Mouse (Mus musculus) limb, embryonic 10.5 days (tissue): ENCODE measurements around the gene Vax1. TPM values are rescaled to one million over a fixed set of nuclear protein-coding genes. Genes with fewer than 3 reads are reported as not detected.
A peak's percentile ranks its signal among the peaks of the same experiment; 100 is the strongest.

Experiments
- DNase-seq: peaks from one replicate; pipeline ENCODE4 v3.0.0-alpha.2; 2017; ENCODE audit warnings: low spot score
- H3K27ac ChIP-seq: fragments of 300-500 bp; sonication (generic); 2 replicates; pipeline ENCODE4 v1.5.1; 2016; ENCODE audit warnings: mild to moderate bottlenecking
- H3K27me3 ChIP-seq: fragments of 300-500 bp; sonication (generic); 2 replicates; pipeline ENCODE4 v1.6.1; 2016; ENCODE audit warnings: low read depth, mild to moderate bottlenecking; ENCODE audit not compliant: poor library complexity, severe bottlenecking
- H3K36me3 ChIP-seq: fragments of 300-500 bp; sonication (generic); 2 replicates; pipeline ENCODE4 v1.6.1; 2016; ENCODE audit warnings: mild to moderate bottlenecking, moderate library complexity
- H3K4me1 ChIP-seq: fragments of 300-500 bp; sonication (generic); 2 replicates; pipeline ENCODE4 v1.6.1; 2016
- H3K4me3 ChIP-seq: fragments of 300-500 bp; sonication (generic); 2 replicates; pipeline ENCODE4 v1.5.1; 2016; ENCODE audit warnings: mild to moderate bottlenecking, moderate library complexity
- H3K9me3 ChIP-seq: fragments of 300-500 bp; sonication (generic); replicated peaks from 2 replicates; pipeline ENCODE4 v1.6.1; 2016; ENCODE audit warnings: mild to moderate bottlenecking
- WGBS: fragments of 180-500 bp; shearing (Covaris S2); methylation state at CpG from one replicate; pipeline ENCODE4 v1.1.7; 2016; 5-methylcytosine and 5-hydroxymethylcytosine counted together
- polyA plus RNA-seq: library from polyadenylated mRNA; unstranded; fragments of >200 nt; fragmentation: Nextera tagmentation; extraction: Ambion mirVana; gene quantifications from 2 replicates; pipeline ENCODE4 v1.2.1, GENCODE M21; 2016

Vax1 gene
- not detected in 2 replicates for polyA plus RNA-seq

- peak; percentile 71 for DNase-seq
- H3K27ac ChIP-seq, result peak within 1 kb of the TSS; percentile 22
- under 1% methylated on average over 54 of the region's 54 CpGs for WGBS
- peak within 1 kb of the TSS; percentile 44 for H3K4me3 ChIP-seq
- peaks cover 100% of the 10 kb centered on the region for H3K27me3 ChIP-seq
- no peaks in the 10 kb centered on the region for H3K9me3 ChIP-seq
- H3K36me3 ChIP-seq, result no peaks in the 10 kb centered on the region
- H3K4me1 ChIP-seq, result peaks cover 49% of the 10 kb centered on the region
Measured at GRCm38 (mm10) chr19:59169936-59170765, at the start of gene Vax1. Gene Vax1, minus strand, starts transcription at chr19:59170056.

DNA sequence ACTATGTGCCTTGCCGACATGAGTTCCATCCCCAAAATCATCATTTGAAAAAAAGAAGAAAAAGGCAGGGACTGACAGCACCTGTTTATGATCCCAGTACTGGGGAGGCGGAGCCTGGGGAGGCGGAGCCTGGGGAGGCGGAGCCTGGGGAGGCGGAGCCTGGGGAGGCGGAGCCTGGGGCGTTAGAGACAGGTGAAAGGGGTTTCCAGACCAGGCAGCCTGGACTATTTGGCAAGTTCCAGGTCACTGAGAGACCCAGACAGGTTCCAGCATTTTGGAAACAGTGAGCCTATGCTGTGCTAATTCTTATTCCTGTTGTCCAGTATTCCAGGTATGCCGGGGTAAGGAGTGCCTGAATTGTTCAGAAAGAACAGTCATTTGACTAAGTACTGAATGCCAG lies 49.1 kb upstream of the Vax1 start, which contains the start of gene Kcnk18:
Gene Kcnk18, plus strand, starts transcription at position 224 of the 400 bp plus-strand sequence.
- H3K27me3 ChIP-seq, result 0 out of 2 replicates have a peak, but pooled peaks cover 6% of the 10 kb centered on the region
- no peaks in the 10 kb centered on the region for H3K36me3 ChIP-seq
- no peak within 1 kb of the TSS for H3K4me3 ChIP-seq
- H3K9me3 ChIP-seq, result no peaks in the 10 kb centered on the region
- H3K4me1 ChIP-seq, result no peaks in the 10 kb centered on the region
- 92% methylated on average over 8 of the region's 8 CpGs for WGBS
- DNase-seq, result no peak
- H3K27ac ChIP-seq, result no peak within 1 kb of the TSS

DNA sequence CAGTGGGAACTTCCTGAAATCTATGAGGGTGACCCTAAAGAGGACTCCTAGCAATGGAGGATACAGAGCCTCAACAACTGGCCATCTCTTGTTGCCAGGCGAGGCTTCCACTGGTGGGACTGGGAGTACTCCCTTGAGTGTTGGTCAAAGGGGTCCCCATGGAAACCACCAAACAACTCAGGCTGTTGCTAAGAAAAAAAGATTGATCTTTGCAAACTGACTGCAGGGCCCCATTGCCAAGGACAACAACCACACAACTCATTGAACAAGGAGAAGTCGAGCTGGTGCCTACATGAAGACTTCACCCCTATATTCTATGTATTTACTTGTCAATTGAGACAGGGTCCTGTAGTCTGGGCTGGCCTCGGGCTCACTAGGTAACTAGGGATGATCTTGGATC lies 47.0 kb upstream of the Vax1 start:
- WGBS, result 78% methylated on average over 3 of the region's 3 CpGs
- Histone ChIP-seq H3K4me3 (no peak overlapping the region), H3K36me3 (no peaks in the 10 kb centered on the region)

GRCm38 (mm10) chr19:59208986-59209385 lies 39.1 kb upstream of the Vax1 start:
- no peak for DNase-seq
- H3K9me3 ChIP-seq, result no peaks in the 10 kb centered on the region
- no peak overlapping the region for H3K4me3 ChIP-seq
- peaks cover 15% of the 10 kb centered on the region; the same call in 1 of the 2 replicates for H3K27me3 ChIP-seq
- no peaks in the 10 kb centered on the region for H3K36me3 ChIP-seq
- 74% methylated on average over 2 of the region's 2 CpGs for WGBS
- no peaks in the 10 kb centered on the region for H3K4me1 ChIP-seq
- H3K27ac ChIP-seq, result no peak overlapping the region

More for the DNA sequence above, 47.0 kb upstream of the Vax1 start:
- 0 out of 2 replicates have a peak, but pooled peaks cover 6% of the 10 kb centered on the region for H3K27me3 ChIP-seq
- H3K4me1 ChIP-seq, result no peaks in the 10 kb centered on the region
- no peak for DNase-seq
- no peaks in the 10 kb centered on the region for H3K9me3 ChIP-seq
- no peak overlapping the region for H3K27ac ChIP-seq

DNA sequence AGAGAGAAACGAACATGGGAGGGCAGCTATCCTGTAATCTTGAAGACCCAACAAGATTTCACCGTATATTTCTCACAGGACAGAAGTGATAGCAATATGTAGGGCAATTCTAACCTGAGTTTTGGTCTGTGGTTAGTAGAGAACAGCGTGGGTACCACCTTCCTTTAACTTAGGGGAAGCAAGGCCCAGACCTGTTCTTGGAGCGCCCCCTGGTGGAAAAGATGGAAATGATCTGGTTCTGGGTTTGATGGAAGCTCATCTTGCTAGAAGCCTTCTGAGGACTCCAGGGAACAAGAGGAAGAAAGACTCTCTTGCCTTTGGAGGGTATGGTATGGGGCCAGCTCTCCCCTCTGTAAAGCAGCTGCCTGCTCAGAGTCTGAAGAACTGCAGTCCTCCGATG lies 38.6 kb upstream of the Vax1 start:
- Histone ChIP-seq H3K27ac (no peak overlapping the region), H3K9me3 (no peaks in the 10 kb centered on the region), H3K27me3 (peaks cover 15% of the 10 kb centered on the region; the same call in 1 of the 2 replicates), H3K4me1 (no peaks in the 10 kb centered on the region), H3K36me3 (no peaks in the 10 kb centered on the region), H3K4me3 (no peak overlapping the region)
- WGBS, result 33% methylated on average over 5 of the region's 5 CpGs
- peak; percentile 86 for DNase-seq

- Histone ChIP-seq H3K4me1 (peaks cover 27% of the 10 kb centered on the region), H3K27me3 (peaks cover 51% of the 10 kb centered on the region), H3K36me3 (no peaks in the 10 kb centered on the region), H3K9me3 (peaks cover 5% of the 10 kb centered on the region; the same call in 1 of the 2 replicates), H3K27ac (no peak overlapping the region), H3K4me3 (no peak overlapping the region)
- WGBS, result 48% methylated on average over 7 of the region's 7 CpGs
- DNase-seq, result peak; percentile 79
Measured at GRCm38 (mm10) chr19:59198161-59198560, 28.3 kb upstream of the Vax1 start.

DNA sequence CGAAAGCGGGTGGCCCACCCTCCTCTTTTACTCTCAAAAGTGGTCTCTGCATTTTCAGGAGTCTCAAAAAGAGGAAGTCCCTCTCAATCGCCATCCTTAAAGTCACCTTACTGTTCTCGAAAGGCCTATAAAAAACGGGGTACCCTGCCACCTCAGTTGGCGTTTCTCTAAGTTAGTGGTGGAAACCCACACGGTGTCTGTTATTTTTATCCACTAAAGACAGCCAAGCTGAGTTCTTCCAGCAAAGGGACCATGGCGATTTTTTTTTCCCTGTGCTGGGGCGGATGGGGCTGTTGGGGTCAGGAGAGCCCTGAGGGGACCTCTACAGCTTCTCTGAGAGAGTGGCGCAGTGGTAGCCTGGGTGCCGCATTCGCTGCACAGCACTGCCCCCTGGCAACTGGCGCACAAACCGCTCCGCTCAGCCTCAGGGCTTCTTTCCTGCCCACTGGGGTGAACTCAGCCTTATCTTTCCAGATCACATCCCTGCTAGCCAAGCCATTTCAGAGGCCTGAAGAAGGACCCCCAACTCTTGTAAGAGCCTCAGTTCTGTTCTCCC lies 26.3 kb upstream of the Vax1 start:
- H3K36me3 ChIP-seq, result no peaks in the 10 kb centered on the region
- 4% methylated on average over 15 of the region's 15 CpGs for WGBS
- H3K4me1 ChIP-seq, result peaks cover 27% of the 10 kb centered on the region
- DNase-seq, result peak; percentile 70
- H3K27me3 ChIP-seq, result peaks cover 70% of the 10 kb centered on the region
- no peak overlapping the region; the same call in 1 of the 2 replicates for H3K4me3 ChIP-seq
- no peak overlapping the region for H3K27ac ChIP-seq
- peaks cover 5% of the 10 kb centered on the region; the same call in 1 of the 2 replicates for H3K9me3 ChIP-seq

GRCm38 (mm10) chr19:59195181-59195770 lies 25.4 kb upstream of the Vax1 start:
- 5% methylated on average over 9 of the region's 9 CpGs for WGBS
- H3K9me3 ChIP-seq, result peaks cover 5% of the 10 kb centered on the region; the same call in 1 of the 2 replicates

DNA sequence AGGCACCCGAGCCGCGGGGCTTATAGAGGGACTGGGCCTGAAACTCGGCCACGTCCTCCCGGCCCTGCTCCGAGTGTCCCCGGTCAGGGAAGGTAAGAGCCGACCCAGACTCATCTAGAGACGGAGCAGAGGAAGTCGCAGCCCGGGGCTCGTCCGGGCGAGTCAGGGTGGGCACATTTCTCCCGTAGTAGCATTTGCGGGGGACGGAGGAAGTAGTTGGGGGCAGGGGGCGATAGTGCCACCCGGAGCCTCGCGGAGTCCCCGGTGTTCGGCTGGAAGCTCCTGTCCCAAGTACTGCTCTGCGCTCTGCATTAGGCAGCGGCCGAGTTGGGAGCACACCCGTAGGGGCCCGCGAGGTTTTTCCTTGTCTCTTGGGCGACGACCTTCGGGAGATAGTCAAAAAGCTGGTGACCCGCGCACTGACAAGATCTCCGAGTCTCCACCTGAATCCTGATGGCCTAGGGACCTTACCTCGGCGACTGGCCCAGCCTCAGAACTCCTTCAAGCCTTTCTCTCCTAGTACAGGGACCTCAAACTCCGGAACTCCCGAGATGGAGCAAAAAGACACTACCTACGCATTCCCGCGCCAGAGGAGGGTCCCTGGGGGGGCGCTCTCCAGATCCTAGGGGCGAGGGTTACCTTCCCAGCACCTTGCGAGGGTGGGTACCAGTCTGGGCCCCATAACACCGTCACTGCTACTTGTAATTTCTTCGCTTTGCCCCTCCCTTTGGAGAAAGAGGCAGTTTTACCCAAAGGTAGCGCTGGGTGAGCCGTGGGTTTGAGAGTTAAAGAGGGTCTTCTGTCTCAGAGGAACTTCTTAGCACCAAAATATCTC lies 24.3 kb upstream of the Vax1 start:
- H3K27ac ChIP-seq, result no peak overlapping the region
- WGBS, result under 1% methylated on average over 50 of the region's 50 CpGs
- DNase-seq, result peak; percentile 69
- H3K4me3 ChIP-seq, result peak overlapping the region; percentile 41
- no peaks in the 10 kb centered on the region for H3K9me3 ChIP-seq
- H3K36me3 ChIP-seq, result no peaks in the 10 kb centered on the region
- peaks cover 28% of the 10 kb centered on the region for H3K4me1 ChIP-seq
- peaks cover 90% of the 10 kb centered on the region for H3K27me3 ChIP-seq

More at GRCm38 (mm10) chr19:59195181-59195770, 25.4 kb upstream of the Vax1 start:
- H3K27ac ChIP-seq, result no peak overlapping the region
- no peak overlapping the region for H3K4me3 ChIP-seq
- peaks cover 80% of the 10 kb centered on the region for H3K27me3 ChIP-seq
- H3K36me3 ChIP-seq, result no peaks in the 10 kb centered on the region
- no peak for DNase-seq
- H3K4me1 ChIP-seq, result peaks cover 27% of the 10 kb centered on the region

GRCm38 (mm10) chr19:59193456-59193855 lies 23.6 kb upstream of the Vax1 start:
- Histone ChIP-seq H3K4me3 (peak overlapping the region; percentile 41), H3K36me3 (no peaks in the 10 kb centered on the region), H3K27me3 (peaks cover 98% of the 10 kb centered on the region), H3K4me1 (peaks cover 36% of the 10 kb centered on the region), H3K27ac (no peak overlapping the region), H3K9me3 (no peaks in the 10 kb centered on the region)
- no peak for DNase-seq
- WGBS, result 1% methylated on average over 10 of the region's 10 CpGs

DNA sequence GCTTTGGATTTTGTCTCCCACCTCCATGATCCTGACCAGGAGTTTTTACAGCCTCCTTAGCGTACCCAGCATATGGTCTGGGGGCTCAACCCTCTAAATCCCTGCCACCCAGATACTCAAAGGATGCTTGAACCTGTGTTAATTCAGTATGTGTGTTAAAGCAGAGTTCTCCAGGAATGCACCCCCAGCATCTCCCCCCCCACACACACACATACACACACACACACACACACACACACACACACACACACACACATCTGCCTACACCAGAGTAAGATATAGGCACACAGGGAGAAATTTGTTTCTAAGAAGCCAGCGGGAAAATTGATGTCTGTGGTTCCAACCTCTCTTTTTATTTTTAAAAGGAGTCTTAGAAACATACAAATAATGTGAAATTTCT lies 22.6 kb upstream of the Vax1 start:
- Histone ChIP-seq H3K4me1 (peaks cover 37% of the 10 kb centered on the region), H3K4me3 (no peak overlapping the region), H3K9me3 (no peaks in the 10 kb centered on the region), H3K27ac (no peak overlapping the region), H3K27me3 (peaks cover 100% of the 10 kb centered on the region), H3K36me3 (no peaks in the 10 kb centered on the region)
- no peak for DNase-seq
- WGBS, result 2% methylated on average over 2 of the region's 2 CpGs

- H3K4me1 ChIP-seq, result peaks cover 33% of the 10 kb centered on the region
- no peak overlapping the region for H3K4me3 ChIP-seq
- no peak overlapping the region for H3K27ac ChIP-seq
- H3K36me3 ChIP-seq, result no peaks in the 10 kb centered on the region
- no peak for DNase-seq
- no peaks in the 10 kb centered on the region for H3K9me3 ChIP-seq
- 9% methylated on average over 4 of the region's 4 CpGs for WGBS
- H3K27me3 ChIP-seq, result peaks cover 100% of the 10 kb centered on the region
Measured at GRCm38 (mm10) chr19:59191123-59191505, 21.3 kb upstream of the Vax1 start.
